Mouse (Mus musculus) intestine, embryonic 15.5 days (tissue): Measurements from ENCODE around the gene Rftn2. TPM values are rescaled to one million over a fixed set of nuclear protein-coding genes. Genes with fewer than 3 reads are reported as not detected.
A peak's percentile ranks its signal among the peaks of the same experiment; 100 is the strongest.

Source experiments
- ATAC-seq: fragments of 200-750 bp; cut with Nextera tagmentation; 2 replicates; pipeline ENCODE4 v1.8.0; 2017; ENCODE audit warnings: moderate TSS enrichment, moderate library complexity
- H3K27ac ChIP-seq: fragments of 300-500 bp; sonication (generic); 2 replicates; pipeline ENCODE4 v1.5.1; 2015; ENCODE audit warnings: mild to moderate bottlenecking, inconsistent platforms
- H3K27me3 ChIP-seq: fragments of 300-500 bp; sonication (generic); replicated peaks from 2 replicates; pipeline ENCODE4 v1.6.1; 2015; ENCODE audit warnings: inconsistent platforms
- H3K36me3 ChIP-seq: fragments of 300-500 bp; sonication (generic); 2 replicates; pipeline ENCODE4 v1.6.1; 2015; ENCODE audit warnings: inconsistent platforms
- H3K4me1 ChIP-seq: fragments of 300-500 bp; sonication (generic); replicated peaks from 2 replicates; pipeline ENCODE4 v1.6.1; 2015; ENCODE audit warnings: inconsistent platforms
- H3K4me2 ChIP-seq: fragments of 300-500 bp; sonication (generic); replicated peaks from 2 replicates; pipeline ENCODE4 v1.6.1; 2015; ENCODE audit warnings: mild to moderate bottlenecking, inconsistent platforms
- H3K4me3 ChIP-seq: fragments of 300-500 bp; sonication (generic); replicated peaks from 2 replicates; pipeline ENCODE4 v1.5.1; 2015; ENCODE audit warnings: inconsistent platforms
- H3K9ac ChIP-seq: fragments of 300-500 bp; sonication (generic); 2 replicates; pipeline ENCODE4 v1.6.1; 2015; ENCODE audit warnings: inconsistent platforms
- H3K9me3 ChIP-seq: fragments of 300-500 bp; sonication (generic); 2 replicates; pipeline ENCODE4 v1.6.1; 2016; ENCODE audit warnings: inconsistent platforms
- WGBS: fragments of 180-500 bp; shearing (Covaris S2); methylation state at CpG from one replicate; pipeline ENCODE4 v1.1.7; 2015; 5-methylcytosine and 5-hydroxymethylcytosine counted together
- polyA plus RNA-seq: library from polyadenylated mRNA; unstranded; fragments of >200 nt; fragmentation: Nextera tagmentation; extraction: Ambion mirVana; gene quantifications from 2 replicates; pipeline ENCODE4 v1.2.1, GENCODE M21; 2015

Rftn2 gene
- polyA plus RNA-seq, 1 experiment from 2014 or later: 9.8 TPM

- 0 out of 2 replicates have a peak, but pooled peaks cover 5% of the 10 kb centered on the region for H3K4me1 ChIP-seq
- no peaks in the 10 kb centered on the region for H3K27me3 ChIP-seq
- 74% methylated on average over 5 of the region's 5 CpGs for WGBS
- H3K9ac ChIP-seq: no peak overlapping the region
- H3K27ac ChIP-seq: no peak overlapping the region
- H3K36me3 ChIP-seq: no peaks in the 10 kb centered on the region
- H3K9me3 ChIP-seq: no peaks in the 10 kb centered on the region
- no peak for ATAC-seq
- no peak overlapping the region for H3K4me2 ChIP-seq
- no peak overlapping the region for H3K4me3 ChIP-seq
These were observed 18.0 kb downstream of the Rftn2 start for GRCm38 (mm10) chr1:55208500-55209140.

DNA sequence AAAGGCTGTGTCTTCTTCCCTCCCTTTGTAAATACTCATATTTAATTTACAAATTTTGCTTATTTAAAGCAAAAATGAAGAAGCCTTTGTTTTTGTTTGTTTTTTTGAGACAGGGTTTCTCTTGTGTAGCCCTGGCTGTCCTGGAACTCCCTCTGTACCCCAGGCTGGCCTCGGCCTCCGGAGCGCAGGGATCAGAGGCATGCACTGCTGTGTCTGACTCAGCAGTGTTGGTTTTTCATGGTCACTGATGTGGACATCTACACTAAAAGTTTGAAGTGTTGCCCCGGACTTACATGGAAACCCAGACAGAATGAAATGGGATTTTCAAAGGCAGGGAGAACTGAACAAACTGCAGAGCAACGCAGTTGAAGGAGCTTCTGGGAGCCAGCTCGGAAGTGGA is 19.0 kb downstream of the Rftn2 start:
- H3K9me3 ChIP-seq: no peaks in the 10 kb centered on the region
- no peak overlapping the region for H3K9ac ChIP-seq
- ATAC-seq: no peak
- no peaks in the 10 kb centered on the region for H3K36me3 ChIP-seq
- WGBS: 92% methylated on average over 6 of the region's 6 CpGs
- H3K27ac ChIP-seq: no peak overlapping the region
- 0 out of 2 replicates have a peak, but pooled peaks cover 5% of the 10 kb centered on the region for H3K4me1 ChIP-seq
- no peaks in the 10 kb centered on the region for H3K27me3 ChIP-seq
- H3K4me2 ChIP-seq: no peak overlapping the region
- H3K4me3 ChIP-seq: no peak overlapping the region

DNA sequence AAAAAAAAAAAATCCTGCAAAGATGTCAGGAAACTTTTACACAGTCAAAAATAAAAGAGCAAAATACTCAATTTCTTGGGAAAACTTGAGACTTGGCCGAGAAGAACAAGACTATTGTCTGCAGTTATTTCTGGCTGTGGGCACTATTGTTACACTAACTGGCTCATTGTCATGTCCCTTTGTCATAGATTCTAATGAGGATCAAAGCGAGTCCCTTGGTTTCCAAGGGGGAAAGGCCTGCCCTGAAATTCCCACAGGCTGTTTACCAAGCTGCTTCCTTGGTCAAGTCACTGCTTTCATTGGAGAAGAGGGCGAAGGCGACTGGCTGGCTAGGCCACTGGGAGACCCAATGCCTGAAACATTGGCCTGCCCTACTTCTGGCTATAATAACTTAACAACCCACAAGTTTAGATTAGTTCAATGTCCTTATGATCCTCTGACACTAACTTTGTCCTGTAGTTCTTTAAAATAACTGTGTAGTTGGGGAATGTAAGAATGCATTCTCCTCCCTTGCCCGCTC is 20.7 kb downstream of the Rftn2 start:
- H3K9me3 ChIP-seq: no peaks in the 10 kb centered on the region
- no peak overlapping the region for H3K27ac ChIP-seq
- H3K4me2 ChIP-seq: no peak overlapping the region
- H3K4me3 ChIP-seq: no peak overlapping the region
- H3K27me3 ChIP-seq: no peaks in the 10 kb centered on the region
- H3K9ac ChIP-seq: no peak overlapping the region
- H3K36me3 ChIP-seq: no peaks in the 10 kb centered on the region
- WGBS: 74% methylated on average over 5 of the region's 5 CpGs
- ATAC-seq: no peak
- 0 out of 2 replicates have a peak, but pooled peaks cover 3% of the 10 kb centered on the region for H3K4me1 ChIP-seq

DNA sequence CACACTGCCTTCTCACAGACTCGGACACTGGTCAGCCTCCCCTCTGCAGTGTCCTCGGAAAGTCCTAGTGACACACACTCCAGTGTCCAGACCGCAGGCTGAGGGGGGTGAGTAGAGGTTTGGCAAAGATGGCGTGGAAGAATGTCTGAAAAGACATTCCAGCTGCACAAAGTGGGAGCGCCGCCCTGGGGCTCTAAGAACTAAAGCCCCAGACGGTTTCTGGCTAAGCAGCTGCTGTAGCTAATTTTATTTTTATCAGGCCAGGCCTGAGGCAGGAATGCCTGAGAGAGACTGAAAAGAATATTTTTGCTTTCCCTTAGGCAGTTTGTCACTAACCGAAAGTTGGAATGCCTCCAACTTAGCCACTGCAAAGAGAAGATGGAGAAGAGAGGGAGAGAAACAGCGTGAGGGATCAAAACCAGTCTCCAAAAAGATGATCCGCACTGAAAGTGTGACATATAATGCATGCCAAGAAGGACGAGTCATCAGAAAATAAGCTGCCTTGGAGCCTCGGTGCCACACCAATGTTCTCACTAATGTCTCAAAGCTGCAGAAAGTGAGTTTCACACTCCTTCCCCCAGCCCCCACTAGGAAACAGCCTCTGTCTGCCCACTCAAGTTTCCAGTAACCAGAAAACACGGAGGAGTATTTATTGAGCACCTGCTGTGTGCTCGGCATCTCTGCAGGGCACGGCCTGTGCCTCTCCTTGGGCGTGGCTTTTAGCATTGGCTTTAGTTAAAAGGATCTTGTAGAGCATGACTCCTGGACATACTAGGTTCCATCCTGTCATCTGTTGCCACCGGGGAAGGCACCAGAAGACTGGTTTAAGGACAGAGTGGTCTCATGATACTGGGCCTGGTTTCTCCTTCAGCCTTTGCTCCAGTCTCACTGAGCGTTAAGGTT is 24.5 kb downstream of the Rftn2 start:
- no peaks in the 10 kb centered on the region for H3K27me3 ChIP-seq
- no peak overlapping the region for H3K4me3 ChIP-seq
- no peak overlapping the region for H3K9ac ChIP-seq
- 61% methylated on average over 18 of the region's 18 CpGs for WGBS
- peak overlapping the region; percentile 19; the same call in 1 of the 2 replicates for H3K27ac ChIP-seq
- no peak overlapping the region for H3K4me2 ChIP-seq
- no peaks in the 10 kb centered on the region for H3K9me3 ChIP-seq
- no peaks in the 10 kb centered on the region for H3K4me1 ChIP-seq
- H3K36me3 ChIP-seq: no peaks in the 10 kb centered on the region
- ATAC-seq: peak; percentile 44; the same call in 1 of the 2 replicates

DNA sequence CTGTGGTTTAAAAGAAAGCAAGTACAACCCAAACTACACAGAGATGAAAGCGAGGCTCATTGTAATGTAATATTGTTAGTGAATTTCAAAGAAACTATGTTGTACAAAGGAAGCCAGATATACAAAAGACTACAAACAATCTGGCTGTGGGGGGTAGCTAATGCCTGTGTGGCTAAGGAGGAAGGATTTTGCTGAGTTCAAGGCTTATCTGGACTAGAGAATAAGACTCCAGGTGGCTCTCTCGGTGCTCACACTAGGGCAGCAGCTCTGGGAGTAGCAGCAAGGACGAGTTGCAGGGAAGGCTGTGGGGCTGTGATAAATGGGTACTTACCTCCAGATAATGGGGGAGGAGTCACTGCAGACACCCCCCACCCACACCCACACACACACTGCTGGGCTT is 27.9 kb downstream of the Rftn2 start:
- ATAC-seq: no peak; the same call in 1 of the 2 replicates
- 54% methylated on average over 3 of the region's 3 CpGs for WGBS
- no peak overlapping the region for H3K4me2 ChIP-seq
- H3K4me1 ChIP-seq: peaks cover 5% of the 10 kb centered on the region; the same call in 1 of the 2 replicates
- no peaks in the 10 kb centered on the region for H3K36me3 ChIP-seq
- H3K27me3 ChIP-seq: no peaks in the 10 kb centered on the region
- no peak overlapping the region for H3K4me3 ChIP-seq
- H3K9ac ChIP-seq: no peak overlapping the region
- no peaks in the 10 kb centered on the region for H3K9me3 ChIP-seq
- H3K27ac ChIP-seq: no peak overlapping the region

DNA sequence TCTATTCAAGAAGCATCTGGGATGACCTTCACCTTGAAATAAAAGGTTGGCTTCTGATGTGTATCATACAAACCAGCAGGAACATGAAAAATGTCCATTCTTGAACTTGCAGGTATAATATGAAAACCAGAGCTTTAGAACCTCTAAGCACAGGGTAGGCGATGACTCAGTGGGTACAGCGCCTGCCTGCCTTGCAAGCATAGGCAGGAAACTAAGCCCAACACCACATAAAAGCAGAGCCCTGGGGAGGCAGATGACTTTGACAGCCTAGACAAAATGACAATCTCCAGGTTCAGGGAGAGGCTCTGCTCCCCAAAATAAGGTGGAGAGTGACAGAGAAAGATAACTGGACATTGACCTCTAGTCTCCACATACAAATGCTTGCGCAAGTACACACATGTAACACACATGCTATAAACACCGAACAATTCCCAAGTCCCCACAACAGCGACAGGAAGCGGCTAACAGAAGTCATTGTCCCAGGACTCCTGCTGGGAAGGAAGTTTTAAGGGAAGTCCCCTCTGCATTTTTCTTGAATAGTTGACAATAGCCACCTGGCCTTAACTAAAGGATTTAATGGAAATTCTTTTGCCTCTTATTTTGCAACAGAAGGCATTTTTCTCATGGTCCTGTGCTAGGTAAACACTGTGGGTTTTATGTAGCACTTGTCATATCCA is 30.1 kb downstream of the Rftn2 start:
- H3K27me3 ChIP-seq: no peaks in the 10 kb centered on the region
- no peak overlapping the region for H3K4me3 ChIP-seq
- H3K4me2 ChIP-seq: no peak overlapping the region
- no peaks in the 10 kb centered on the region for H3K36me3 ChIP-seq
- no peak overlapping the region for H3K9ac ChIP-seq
- no peaks in the 10 kb centered on the region for H3K9me3 ChIP-seq
- peaks cover 18% of the 10 kb centered on the region for H3K4me1 ChIP-seq
- 53% methylated on average over 6 of the region's 6 CpGs for WGBS
- no peak for ATAC-seq
- 0 out of 2 replicates have a peak overlapping the region, but pooled peaks have one; percentile 22 for H3K27ac ChIP-seq

DNA sequence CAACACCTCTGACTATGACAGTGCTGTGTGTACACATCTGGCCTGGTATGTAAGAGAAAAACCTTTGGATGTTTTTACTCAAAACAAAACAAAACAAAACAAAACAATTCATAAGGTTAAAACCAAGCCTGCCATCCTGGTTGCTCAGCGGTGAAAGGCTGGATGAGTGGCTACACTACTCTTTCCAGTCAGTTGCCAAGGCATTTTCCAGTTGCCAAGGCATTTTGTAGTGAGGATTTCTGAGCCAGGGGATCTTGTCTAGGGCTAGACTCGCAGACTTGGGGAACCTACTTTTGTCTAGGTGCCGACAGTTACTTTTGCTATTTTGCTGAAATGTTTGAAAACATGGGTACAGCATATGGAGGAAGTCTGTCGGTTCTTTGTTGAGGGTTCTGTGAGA is 31.6 kb downstream of the Rftn2 start:
- H3K36me3 ChIP-seq: no peaks in the 10 kb centered on the region
- peaks cover 18% of the 10 kb centered on the region for H3K4me1 ChIP-seq
- ATAC-seq: no peak
- WGBS: 83% methylated on average over 4 of the region's 4 CpGs
- H3K27ac ChIP-seq: no peak overlapping the region
- H3K4me3 ChIP-seq: no peak overlapping the region
- no peaks in the 10 kb centered on the region for H3K9me3 ChIP-seq
- no peak overlapping the region for H3K9ac ChIP-seq
- no peaks in the 10 kb centered on the region for H3K27me3 ChIP-seq
- no peak overlapping the region for H3K4me2 ChIP-seq

DNA sequence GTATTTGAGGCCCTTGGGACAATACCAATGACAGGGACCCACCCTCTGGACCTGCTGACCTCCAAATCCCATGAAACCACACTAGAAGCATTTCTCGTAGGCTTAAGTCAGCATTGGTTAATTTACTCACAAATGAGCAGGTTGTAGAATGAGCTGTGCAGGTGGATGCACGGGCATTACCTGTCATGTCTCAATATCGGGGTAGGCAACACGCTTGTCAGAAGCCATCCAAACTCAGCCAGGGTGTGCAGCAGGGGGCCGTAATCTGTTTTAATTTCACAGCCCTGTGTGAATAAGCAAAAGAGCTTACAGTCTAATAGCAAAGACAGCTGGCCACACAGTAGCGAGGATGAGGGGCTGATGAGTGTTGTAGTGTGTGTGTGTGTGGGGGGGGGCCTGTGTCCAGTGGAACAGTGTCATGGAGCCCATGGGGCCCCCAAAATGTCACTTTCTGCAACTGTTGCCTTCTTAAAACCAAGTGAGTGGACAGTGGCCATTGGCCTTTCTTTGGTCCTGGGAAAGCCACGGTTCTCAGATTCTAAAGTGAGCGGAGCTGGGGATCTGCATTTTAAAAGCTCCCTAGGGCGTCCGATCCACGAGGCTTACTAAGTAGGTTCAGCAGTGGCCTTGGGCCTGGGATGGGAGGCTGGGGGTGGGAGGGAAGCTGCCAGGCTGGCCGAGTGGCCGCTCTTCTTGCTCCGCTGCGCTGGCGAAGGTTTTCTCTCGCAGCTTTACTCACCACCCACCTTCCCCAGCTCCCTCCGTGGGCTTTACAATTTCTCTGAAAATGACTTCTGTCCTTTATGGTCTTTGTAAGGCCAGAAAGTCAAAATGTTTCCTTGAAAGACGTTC is 32.3 kb downstream of the Rftn2 start:
- H3K36me3 ChIP-seq: no peaks in the 10 kb centered on the region
- no peak overlapping the region for H3K4me3 ChIP-seq
- no peak overlapping the region for H3K4me2 ChIP-seq
- 71% methylated on average over 19 of the region's 19 CpGs for WGBS
- ATAC-seq: no peak
- no peak overlapping the region for H3K27ac ChIP-seq
- H3K27me3 ChIP-seq: no peaks in the 10 kb centered on the region
- peaks cover 18% of the 10 kb centered on the region for H3K4me1 ChIP-seq
- H3K9ac ChIP-seq: no peak overlapping the region
- no peaks in the 10 kb centered on the region for H3K9me3 ChIP-seq

- Histone ChIP-seq H3K4me2 (no peak overlapping the region), H3K4me3 (no peak overlapping the region), H3K4me1 (peaks cover 18% of the 10 kb centered on the region), H3K36me3 (no peaks in the 10 kb centered on the region), H3K27ac (peak overlapping the region; percentile 48; the same call in 1 of the 2 replicates), H3K9me3 (no peaks in the 10 kb centered on the region), H3K27me3 (no peaks in the 10 kb centered on the region), H3K9ac (no peak overlapping the region)
- ATAC-seq: peak; percentile 58
- 39% methylated on average over 2 of the region's 2 CpGs for WGBS
These were observed 33.3 kb downstream of the Rftn2 start for GRCm38 (mm10) chr1:55193316-55193715.

GRCm38 (mm10) chr1:55192824-55193223 is 33.8 kb downstream of the Rftn2 start:
- Histone ChIP-seq H3K9ac (no peak overlapping the region), H3K36me3 (no peaks in the 10 kb centered on the region), H3K27me3 (no peaks in the 10 kb centered on the region), H3K27ac (peak overlapping the region; percentile 48; the same call in 1 of the 2 replicates), H3K9me3 (no peaks in the 10 kb centered on the region), H3K4me3 (no peak overlapping the region), H3K4me1 (peaks cover 18% of the 10 kb centered on the region), H3K4me2 (no peak overlapping the region)
- ATAC-seq: no peak; the same call in 1 of the 2 replicates
- 50% methylated on average over 3 of the region's 3 CpGs for WGBS

GRCm38 (mm10) chr1:55192015-55192414 is 34.6 kb downstream of the Rftn2 start:
- H3K9ac ChIP-seq: no peak overlapping the region
- H3K4me3 ChIP-seq: peak overlapping the region; percentile 32
- H3K27me3 ChIP-seq: no peaks in the 10 kb centered on the region
- H3K36me3 ChIP-seq: no peaks in the 10 kb centered on the region
- H3K4me1 ChIP-seq: peaks cover 18% of the 10 kb centered on the region
- peak; percentile 70 for ATAC-seq
- peak overlapping the region; percentile 78 for H3K27ac ChIP-seq
- WGBS: 9% methylated on average over 8 of the region's 8 CpGs
- H3K9me3 ChIP-seq: no peaks in the 10 kb centered on the region
- peak overlapping the region; percentile 55 for H3K4me2 ChIP-seq
